Mouse (Mus musculus) granulocyte monocyte progenitor cell, adult 5-6 weeks (primary cell): ENCODE measurements around the gene Ogfod3. TPM values are rescaled to one million over a fixed set of nuclear protein-coding genes. Genes with fewer than 3 reads are reported as not detected.

Source experiments
- ATAC-seq: replicated peaks from 2 replicates; pipeline ENCODE4 v1.8.0; 2016; ENCODE audit warnings: mild to moderate bottlenecking, moderate TSS enrichment, inconsistent platforms; ENCODE audit not compliant: poor library complexity, severe bottlenecking
- total RNA-seq, 2 experiments: library from RNA; stranded (forward) in 1 of 2; stranded (reverse) in 1 of 2; fragments of 200-712, 200-1000 nt in 1 of 2; fragments of >200 nt in 1 of 2; fragmentation: Nextera tagmentation in 1 of 2; gene quantifications; 2 replicates each; pipeline ENCODE4 v1.2.3; 2014 to 2017

The Ogfod3 gene
- total RNA-seq, 2 experiments from 2014 or later, result 7.7 to 13.1 TPM

- no peak for ATAC-seq
Observed at GRCm38 (mm10) chr11:121200781-121201180, 3.7 kb downstream of the Ogfod3 start.

DNA sequence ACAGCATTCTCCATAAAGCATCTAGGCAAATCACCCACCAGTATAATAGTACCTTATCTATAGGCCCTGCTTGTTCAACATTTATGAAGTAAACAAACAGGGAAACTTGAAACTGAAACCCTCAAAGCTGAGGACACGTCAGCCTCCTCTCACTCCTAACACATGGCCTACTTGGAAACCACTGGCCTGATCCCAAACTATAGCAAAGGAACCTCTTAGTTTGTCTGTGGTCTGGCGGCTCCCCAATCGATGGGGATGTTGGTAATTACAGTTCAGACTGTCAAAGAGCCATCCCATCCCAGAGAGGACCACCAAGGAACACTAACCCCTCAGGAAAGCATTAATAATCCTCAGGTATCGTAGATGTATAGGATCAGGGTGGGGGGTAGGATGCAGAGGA, 4.7 kb downstream of the Ogfod3 start:
- no peak for ATAC-seq

DNA sequence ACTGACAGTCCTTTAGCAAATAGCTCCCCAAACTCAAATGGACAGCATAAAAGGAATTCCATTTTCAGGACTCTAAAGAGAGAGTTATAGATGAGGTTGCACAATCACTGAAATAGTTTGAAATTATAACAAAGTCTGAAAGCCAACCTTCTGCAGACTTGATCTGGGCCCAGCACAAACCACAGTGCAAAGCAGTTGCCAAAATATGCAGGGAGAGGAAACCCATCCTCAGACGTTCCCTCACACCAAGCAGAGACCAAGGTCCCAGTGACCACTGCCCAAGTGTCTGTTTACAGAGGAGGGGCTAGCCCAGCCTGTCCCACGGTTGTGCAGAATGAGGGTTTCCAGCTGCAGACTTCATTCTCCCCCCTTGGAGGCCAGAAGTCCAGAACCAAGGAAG, 5.9 kb downstream of the Ogfod3 start:
- no peak for ATAC-seq

DNA sequence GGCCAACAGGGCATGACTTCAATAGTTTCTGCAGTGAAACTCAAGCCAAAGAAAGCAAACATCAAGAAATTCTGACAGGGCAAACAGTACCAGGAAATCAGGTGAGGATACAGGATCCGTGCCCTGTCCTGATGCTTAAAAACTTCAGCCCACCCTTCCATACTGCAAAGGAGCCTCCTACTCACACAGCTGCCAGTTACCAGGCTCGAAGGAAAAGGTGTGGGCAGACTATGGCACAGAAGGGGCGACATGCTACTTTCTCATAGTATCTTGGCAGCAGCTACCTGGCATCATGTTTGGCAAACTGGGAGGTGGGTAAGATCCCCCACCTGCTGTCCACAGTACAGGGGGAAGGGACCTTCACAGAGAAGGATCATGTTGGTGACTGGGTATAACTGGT, 11.1 kb downstream of the Ogfod3 start:
- no peak for ATAC-seq

- ATAC-seq, result no peak
Observed at GRCm38 (mm10) chr11:121192742-121193141, 11.8 kb downstream of the Ogfod3 start.

- ATAC-seq, result no peak
Observed at GRCm38 (mm10) chr11:121189681-121190080, 14.8 kb downstream of the Ogfod3 start.

GRCm38 (mm10) chr11:121176285-121177270, 27.9 kb downstream of the Ogfod3 start:
- ATAC-seq, result peak; percentile 77

DNA sequence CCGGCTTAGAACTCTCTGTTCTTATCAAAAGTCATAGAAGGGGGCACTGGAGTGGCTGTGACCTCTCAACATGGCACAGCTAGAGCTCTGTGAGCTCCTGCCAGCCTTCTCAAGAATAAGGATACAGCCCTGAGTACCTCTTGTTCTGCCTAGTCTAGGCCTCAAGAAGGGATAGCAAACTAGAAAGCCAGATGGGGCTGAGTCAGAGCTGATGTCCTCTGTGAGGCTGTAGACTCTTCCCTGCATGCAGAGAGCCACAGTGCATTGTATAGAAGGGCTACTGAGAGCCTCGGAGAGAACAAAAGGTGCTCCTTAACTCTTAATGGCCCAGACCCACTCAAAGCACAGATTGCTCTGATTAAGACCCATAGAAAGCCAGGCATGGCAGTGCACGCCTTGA, 30.3 kb downstream of the Ogfod3 start:
- ATAC-seq, result no peak

DNA sequence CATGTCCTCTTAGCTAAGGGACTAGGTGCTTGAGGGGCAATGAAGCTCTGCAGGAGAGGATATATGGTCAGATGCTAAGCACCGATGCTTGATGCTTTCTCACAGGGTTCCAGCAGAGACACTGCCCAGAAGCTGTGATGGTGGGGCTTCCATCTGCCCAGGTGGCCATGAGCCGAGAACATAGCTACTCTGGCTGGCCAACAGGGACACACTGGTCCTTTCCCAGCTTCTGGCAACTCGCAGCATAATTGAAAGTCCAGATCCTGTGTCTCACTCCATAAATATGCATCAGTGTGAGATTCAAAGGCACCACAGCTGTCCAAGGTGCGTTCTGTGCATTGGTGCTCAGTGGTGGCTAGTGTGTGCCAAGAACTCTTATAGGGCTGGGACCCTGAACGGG, 31.3 kb downstream of the Ogfod3 start:
- ATAC-seq, result no peak

DNA sequence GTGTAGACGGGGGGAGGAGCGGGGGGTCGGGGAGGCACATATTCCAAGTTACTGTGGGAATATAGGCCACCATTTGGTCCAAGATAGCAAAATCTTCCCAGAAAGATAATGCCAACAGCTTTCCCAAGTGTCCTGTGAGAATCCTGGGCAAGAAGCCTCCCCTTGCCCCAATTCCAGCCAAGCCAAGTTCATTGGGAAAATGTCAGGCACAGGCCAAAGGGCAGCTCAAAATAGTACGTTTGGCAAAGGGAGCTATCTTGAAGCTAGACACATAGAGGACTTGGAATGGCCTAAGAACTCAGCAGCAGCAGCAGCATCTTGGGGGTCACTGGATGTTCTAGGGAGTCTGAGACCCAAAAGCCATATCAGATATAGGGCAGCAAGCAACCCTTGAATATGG, 40.8 kb downstream of the Ogfod3 start:
- ATAC-seq, result no peak

GRCm38 (mm10) chr11:121160636-121161346, 43.7 kb downstream of the Ogfod3 start:
- no peak for ATAC-seq

DNA sequence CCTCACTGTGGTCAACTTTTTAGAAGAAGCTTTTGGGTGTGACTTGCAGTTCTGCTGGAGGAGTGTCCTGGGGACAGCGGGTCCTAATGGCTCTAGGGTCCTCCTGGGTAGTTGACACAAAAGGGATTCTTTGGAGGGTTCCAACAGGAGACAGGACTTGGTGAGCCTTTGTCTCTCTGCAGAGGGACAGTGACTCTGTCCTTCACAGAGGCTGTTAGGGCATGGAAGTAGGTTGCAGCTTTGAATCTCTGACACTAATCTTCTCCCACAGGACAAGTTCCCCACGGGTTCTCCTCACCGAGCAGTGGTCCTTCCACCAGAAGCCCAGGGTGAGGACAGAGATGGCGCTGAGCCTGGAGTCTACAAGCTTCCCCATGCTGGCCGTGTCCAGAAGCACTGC, 44.5 kb downstream of the Ogfod3 start, which contains the start of gene Uts2r:
Gene Uts2r, plus strand, starts transcription at position 301 of the 400 bp plus-strand sequence.
- no peak for ATAC-seq

DNA sequence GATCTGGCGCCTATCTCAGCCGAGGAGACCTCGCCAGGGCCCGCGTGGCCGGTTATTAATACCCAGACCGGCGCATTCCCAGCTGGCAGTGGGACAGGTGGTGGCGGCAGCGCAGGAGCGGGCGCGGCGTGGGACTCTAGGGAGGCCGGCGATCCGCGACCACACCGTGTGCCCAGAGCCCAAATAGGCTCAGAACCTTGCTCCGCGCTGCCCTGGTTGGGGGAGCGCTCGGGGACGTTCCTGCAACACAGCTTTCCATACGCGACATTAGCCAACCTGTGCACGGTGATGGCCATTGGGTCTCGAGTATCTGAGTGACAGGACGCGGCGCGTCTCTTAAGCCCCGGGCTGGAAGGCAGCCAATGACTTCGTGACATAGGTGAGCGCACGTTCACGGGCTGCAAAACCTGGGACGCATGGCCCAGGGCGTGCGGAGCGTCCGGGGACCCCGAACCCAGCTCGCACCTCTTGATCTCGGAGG, 48.1 kb downstream of the Ogfod3 start:
- ATAC-seq, result peak; percentile 33

- ATAC-seq, result no peak
Observed at GRCm38 (mm10) chr11:121154203-121154602, 50.3 kb downstream of the Ogfod3 start.

DNA sequence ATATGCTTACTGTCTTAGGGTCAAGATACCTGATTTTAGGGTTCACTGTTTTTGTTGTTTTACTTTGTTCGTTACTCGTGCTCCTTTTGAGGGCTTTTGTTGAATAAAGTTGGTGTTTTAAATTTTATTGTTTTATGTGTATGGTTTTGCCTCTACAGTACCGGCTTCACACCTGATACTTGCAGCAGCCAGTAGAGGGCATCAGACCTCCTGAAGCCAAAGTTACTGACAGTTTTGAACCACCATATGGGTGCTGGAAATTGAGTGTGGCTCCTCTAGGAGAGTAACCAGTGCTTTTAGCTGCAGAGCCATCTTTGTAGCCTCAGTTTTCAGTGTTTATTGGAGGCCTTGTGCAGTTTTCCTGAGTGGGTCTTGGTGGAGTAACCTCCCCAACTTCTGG, 56.3 kb downstream of the Ogfod3 start:
- ATAC-seq, result no peak

DNA sequence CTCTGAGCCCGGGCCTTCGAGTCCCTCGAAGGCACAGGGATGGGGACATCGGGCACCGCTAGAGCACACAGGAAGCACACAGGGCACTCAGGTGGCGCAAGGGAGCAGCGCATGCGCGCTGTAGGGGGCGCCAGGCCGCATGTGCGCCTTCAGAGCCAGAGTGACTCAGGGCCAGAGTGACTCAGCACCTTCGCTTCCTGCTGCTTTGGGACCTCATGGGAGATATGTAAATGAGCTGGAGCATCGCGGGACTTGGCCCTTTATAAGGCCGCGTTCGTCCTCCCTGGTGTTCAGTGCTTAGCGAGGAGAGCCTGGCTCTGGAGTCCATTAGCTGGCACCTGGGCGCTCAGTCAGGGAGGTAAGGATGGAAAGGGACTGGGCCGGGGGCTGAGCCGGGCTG, 58.6 kb downstream of the Ogfod3 start, which contains the start of gene Tex19.1:
Gene Tex19.1, plus strand, starts transcription at position 279 of the 400 bp plus-strand sequence.
- ATAC-seq, result peak; percentile 58

- no peak for ATAC-seq
Observed at GRCm38 (mm10) chr11:121143325-121144015, 61.0 kb downstream of the Ogfod3 start.

DNA sequence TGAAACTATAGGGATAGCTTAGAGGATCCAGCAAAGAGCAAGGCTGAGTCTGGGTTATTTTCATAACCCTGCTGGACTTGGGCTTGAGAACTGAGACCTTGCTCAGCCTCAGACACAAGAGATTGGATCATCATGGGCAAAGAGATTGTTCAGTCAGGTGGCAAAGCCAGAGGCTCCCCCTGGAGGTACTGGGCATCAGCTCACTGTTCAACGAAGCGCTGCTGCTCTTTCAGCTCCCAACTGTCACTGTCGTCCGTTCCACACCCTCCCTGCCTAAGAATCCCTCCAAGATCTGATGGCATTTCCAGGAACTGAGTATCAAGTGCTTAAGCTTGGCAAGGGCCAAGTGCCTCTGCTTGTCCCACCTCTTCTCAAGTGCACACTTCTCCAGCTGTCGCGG, 65.8 kb downstream of the Ogfod3 start:
- no peak for ATAC-seq

DNA sequence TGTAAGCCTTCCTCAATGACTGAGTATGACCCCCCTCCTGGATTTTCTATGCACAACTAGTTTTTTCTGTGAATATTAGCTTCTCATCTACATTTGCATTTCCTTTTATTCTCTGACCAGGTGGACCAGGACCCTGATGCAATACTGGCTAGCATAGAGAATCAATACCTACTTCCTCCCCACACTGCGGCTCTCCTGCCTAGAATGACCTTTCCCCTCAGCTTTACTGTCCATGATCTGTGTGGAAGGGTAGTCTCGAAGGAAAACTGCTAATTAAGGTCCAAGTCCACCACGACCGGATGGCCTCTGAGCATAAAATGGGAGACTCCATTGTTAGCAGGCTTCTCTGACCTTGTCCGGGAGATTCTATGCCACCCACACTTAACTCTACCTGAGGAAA, 66.8 kb downstream of the Ogfod3 start:
- ATAC-seq, result no peak

DNA sequence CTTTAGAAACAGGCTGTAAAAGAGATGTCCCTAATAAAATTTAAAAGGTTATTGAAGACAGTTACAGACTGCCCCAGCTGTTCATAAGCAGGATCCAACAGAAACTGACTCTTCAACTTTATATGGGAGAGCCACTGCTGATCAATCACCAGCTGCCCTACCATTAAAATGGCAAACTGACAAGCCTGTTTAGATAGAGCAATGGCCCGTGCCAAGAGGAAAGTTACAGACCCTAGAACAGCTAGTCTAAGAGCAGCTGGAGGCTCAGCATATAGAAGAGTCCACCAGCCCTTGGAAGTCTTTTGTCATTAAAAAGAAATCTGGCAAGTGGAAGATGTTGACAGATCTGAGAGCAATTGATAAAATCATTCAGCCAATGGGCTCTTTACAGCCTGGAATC, 69.9 kb downstream of the Ogfod3 start:
- ATAC-seq, result no peak

DNA sequence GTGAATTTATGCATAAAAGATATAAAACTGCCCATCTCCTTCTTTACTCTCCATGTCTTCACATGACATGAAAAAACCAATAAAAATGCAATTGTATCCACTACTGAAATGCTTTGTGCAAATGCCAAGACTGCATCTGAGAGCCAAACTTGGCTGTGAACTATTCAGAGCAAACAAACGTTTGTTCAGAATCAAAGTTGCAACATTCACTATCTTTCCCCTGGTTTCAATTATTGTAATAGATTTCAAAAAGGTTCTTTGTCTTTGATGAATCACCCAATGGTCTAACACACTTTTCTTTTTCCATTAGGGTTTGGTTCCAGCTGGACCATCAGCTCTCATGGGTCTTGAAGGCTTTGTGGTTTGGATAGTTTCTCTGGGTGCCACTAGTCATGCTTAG, 74.9 kb downstream of the Ogfod3 start:
- no peak for ATAC-seq
